Mouse (Mus musculus) heart, postnatal 0 days (tissue): Measurements from ENCODE around the gene Fcho1.

ENCODE experiments used
- CTCF ChIP-seq: IDR thresholded peaks from 2 replicates; pipeline ENCODE4 v1.5.1; 2016; ENCODE audit warnings: antibody characterized with exemption, control low read depth, low read depth
- EP300 ChIP-seq: IDR thresholded peaks from 2 replicates; pipeline ENCODE4 v1.6.1; 2016; ENCODE audit warnings: antibody characterized with exemption, low read depth

DNA sequence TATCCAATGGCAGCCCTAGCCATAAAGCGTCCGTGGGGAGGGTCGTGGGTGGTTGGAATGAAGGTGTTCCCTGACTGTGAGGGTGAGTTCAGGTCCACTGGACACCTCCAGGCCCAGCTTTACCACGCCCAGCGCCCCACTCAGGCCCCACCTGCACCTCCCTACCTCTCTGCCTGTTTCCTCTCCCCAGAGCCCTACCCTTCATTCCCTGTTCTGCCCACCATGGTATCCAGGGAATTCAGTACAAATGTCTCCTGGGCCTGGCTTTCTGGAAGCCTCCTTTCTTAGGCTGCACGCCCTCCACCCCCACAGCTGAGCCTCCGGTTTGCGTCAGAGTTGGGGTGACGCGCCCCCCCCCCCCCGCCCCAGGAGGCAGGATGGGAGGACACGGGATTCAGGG is 55.3 kb downstream of the Fcho1 start:
- TF ChIP-seq CTCF (no peak), EP300 (no peak)
